Mouse (Mus musculus) brain, embryonic 14.5 days (tissue): ENCODE data around the gene Nudt1.

Experiments
- CTCF ChIP-seq: fragments of 200-500 bp; IDR thresholded peaks from 2 replicates; pipeline ENCODE4 v1.5.1; 2012; ENCODE audit warnings: inconsistent platforms, mild to moderate bottlenecking, moderate library complexity, borderline replicate concordance; ENCODE audit not compliant: insufficient read depth, insufficient read length; ENCODE audit errors: extremely low read depth
- POLR2A ChIP-seq: fragments of 200-500 bp; IDR thresholded peaks from 2 replicates; pipeline ENCODE4 v1.6.1; 2012; ENCODE audit warnings: mild to moderate bottlenecking, inconsistent platforms, borderline replicate concordance; ENCODE audit not compliant: poor library complexity, insufficient read depth, insufficient read length, severe bottlenecking; ENCODE audit errors: extremely low read depth

DNA sequence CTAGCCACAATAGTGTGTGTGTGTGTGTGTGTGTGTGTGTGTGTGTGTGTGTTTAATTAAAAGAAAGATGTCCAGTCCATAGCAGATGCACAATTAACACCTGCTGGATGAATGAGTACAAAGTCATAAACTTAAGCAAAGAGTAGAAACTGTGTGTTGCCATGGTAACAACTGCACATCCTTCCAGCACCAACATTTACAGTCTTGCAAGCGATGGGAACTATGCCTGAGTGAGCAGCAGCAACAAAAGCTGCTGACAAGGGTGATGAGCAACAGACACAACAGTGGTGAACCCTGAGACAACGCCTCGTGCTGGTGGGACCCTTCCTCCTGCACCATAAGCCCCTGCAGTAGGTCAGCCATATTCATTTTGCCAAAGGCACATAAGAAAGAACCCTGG lies 52.8 kb downstream of the Nudt1 start:
- TF ChIP-seq CTCF (no peak), POLR2A (no peak)
